Mouse (Mus musculus) midbrain, embryonic 14.5 days (tissue): Measurements from ENCODE around the gene Cacna2d1. TPM values are rescaled to one million over a fixed set of nuclear protein-coding genes. Genes with fewer than 3 reads are reported as not detected.

Experiments
- ATAC-seq: fragments of 200-750 bp; cut with Nextera tagmentation; 2 replicates; pipeline ENCODE4 v1.8.0; 2017; ENCODE audit warnings: moderate number of reproducible peaks, moderate library complexity; ENCODE audit not compliant: low FRiP score, low TSS enrichment
- DNase-seq: peaks from one replicate; pipeline ENCODE4 v3.0.0-alpha.2; 2015
- H3K27ac ChIP-seq: fragments of 300-500 bp; sonication (generic); replicated peaks from 2 replicates; pipeline ENCODE4 v1.5.1; 2014; ENCODE audit warnings: mild to moderate bottlenecking, low read depth, low read length, moderate library complexity
- H3K27me3 ChIP-seq: fragments of 300-500 bp; sonication (generic); 2 replicates; pipeline ENCODE4 v1.6.1; 2014; ENCODE audit warnings: low read length, control low read depth, mixed read lengths; ENCODE audit not compliant: control insufficient read depth, insufficient read depth
- H3K36me3 ChIP-seq: fragments of 300-500 bp; sonication (generic); 2 replicates; pipeline ENCODE4 v1.6.1; 2014; ENCODE audit warnings: low read length, control low read depth; ENCODE audit not compliant: control insufficient read depth, insufficient read depth
- H3K4me1 ChIP-seq: fragments of 300-500 bp; sonication (generic); 2 replicates; pipeline ENCODE4 v1.6.1; 2014; ENCODE audit warnings: mild to moderate bottlenecking, antibody characterized with exemption, low read length, control low read depth; ENCODE audit not compliant: control insufficient read depth, insufficient read depth
- H3K4me2 ChIP-seq: fragments of 300-500 bp; sonication (generic); 2 replicates; pipeline ENCODE4 v1.6.1; 2014; ENCODE audit warnings: mild to moderate bottlenecking, low read length, moderate library complexity
- H3K4me3 ChIP-seq: fragments of 300-500 bp; sonication (generic); replicated peaks from 2 replicates; pipeline ENCODE4 v1.5.1; 2014; ENCODE audit warnings: low read depth, low read length
- H3K9ac ChIP-seq: fragments of 300-500 bp; sonication (generic); replicated peaks from 2 replicates; pipeline ENCODE4 v1.6.1; 2014; ENCODE audit warnings: mild to moderate bottlenecking, low read length, moderate library complexity
- H3K9me3 ChIP-seq: fragments of 300-500 bp; sonication (generic); 2 replicates; pipeline ENCODE4 v1.6.1; 2016; ENCODE audit warnings: low read length, control low read depth, mixed read lengths; ENCODE audit not compliant: control insufficient read depth
- WGBS: fragments of 180-500 bp; shearing (Covaris S2); extraction: QIAGEN DNeasy Blood & Tissue Kit; methylation state at CpG from one replicate; pipeline ENCODE4 v1.1.7; 2014; 5-methylcytosine and 5-hydroxymethylcytosine counted together
- polyA plus RNA-seq: library from polyadenylated mRNA; unstranded; fragments of >200 nt; fragmentation: Nextera tagmentation; extraction: Ambion mirVana; gene quantifications from 2 replicates; pipeline ENCODE4 v1.2.1, GENCODE M21; 2014

Gene Cacna2d1
- polyA plus RNA-seq, 1 experiment from 2014 or later = 52.9 TPM

GRCm38 (mm10) chr5:16087995-16088394, 153.5 kb downstream of the Cacna2d1 start:
- Histone ChIP-seq H3K9ac (no peak overlapping the region), H3K4me1 (peaks cover 20% of the 10 kb centered on the region; the same call in 1 of the 2 replicates), H3K27ac (peak overlapping the region; percentile 68), H3K4me3 (no peak overlapping the region), H3K36me3 (no peaks in the 10 kb centered on the region), H3K4me2 (no peak overlapping the region), H3K9me3 (no peaks in the 10 kb centered on the region), H3K27me3 (no peaks in the 10 kb centered on the region)
- 26% methylated on average over 2 of the region's 2 CpGs for WGBS
- peak; percentile 65 for ATAC-seq
- DNase-seq = peak; percentile 57

DNA sequence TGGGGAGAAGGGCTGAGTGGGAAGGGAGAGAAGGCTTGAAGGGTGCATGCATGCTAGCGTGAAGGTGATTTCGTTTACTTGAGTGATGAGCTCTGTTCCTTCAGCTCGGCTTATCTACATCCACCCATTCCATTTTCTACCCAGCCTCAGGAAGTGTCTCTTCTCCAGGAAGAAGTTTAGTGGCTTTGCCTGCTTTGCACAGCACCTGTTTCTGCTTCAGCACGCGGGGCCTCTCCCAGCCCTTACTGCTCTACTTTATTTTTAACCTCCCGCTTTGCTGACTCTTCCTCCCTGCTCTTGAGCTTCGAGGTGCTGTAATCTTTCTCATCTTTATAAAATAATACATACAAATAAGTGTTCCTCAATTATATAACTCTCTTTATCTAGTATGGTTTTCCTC, 158.0 kb downstream of the Cacna2d1 start:
- no peak for ATAC-seq

GRCm38 (mm10) chr5:16093071-16093693, 158.7 kb downstream of the Cacna2d1 start:
- DNase-seq = no peak
- Histone ChIP-seq H3K9me3 (no peaks in the 10 kb centered on the region), H3K4me1 (0 out of 2 replicates have a peak, but pooled peaks cover 8% of the 10 kb centered on the region), H3K4me3 (no peak overlapping the region), H3K36me3 (no peaks in the 10 kb centered on the region), H3K27me3 (no peaks in the 10 kb centered on the region), H3K9ac (no peak overlapping the region), H3K27ac (no peak overlapping the region; the same call in 1 of the 2 replicates), H3K4me2 (no peak overlapping the region)
- ATAC-seq = 0 out of 2 replicates have a peak, but pooled peaks have one; percentile 40
- 83% methylated on average over 11 of the region's 11 CpGs for WGBS

More for the DNA sequence above, 158.0 kb downstream of the Cacna2d1 start:
- Histone ChIP-seq H3K27me3 (no peaks in the 10 kb centered on the region), H3K9me3 (no peaks in the 10 kb centered on the region), H3K9ac (no peak overlapping the region), H3K4me1 (peaks cover 11% of the 10 kb centered on the region; the same call in 1 of the 2 replicates), H3K27ac (no peak overlapping the region; the same call in 1 of the 2 replicates), H3K4me2 (no peak overlapping the region), H3K4me3 (no peak overlapping the region), H3K36me3 (no peaks in the 10 kb centered on the region)
- WGBS = 90% methylated on average over 7 of the region's 7 CpGs
- DNase-seq = no peak

DNA sequence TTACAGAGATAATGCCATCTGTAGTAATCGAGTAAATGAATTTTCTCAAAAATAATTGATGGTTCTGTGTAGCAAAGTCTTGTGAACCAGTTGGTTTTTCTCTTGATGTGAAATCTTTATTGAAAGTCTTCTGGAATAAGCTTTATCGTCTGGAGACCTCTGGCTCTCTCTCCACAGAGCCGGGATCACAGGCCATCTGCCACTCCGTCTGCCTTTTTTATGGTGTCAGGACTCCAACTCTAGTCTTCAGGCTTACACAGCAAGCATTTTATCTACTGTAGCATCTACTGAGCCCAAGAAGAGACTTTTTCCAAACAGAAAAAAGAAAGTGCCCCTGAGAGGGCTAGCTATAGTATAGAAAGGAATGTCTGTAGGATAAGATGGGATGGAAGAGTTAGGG, 160.9 kb downstream of the Cacna2d1 start:
- Histone ChIP-seq H3K4me3 (no peak overlapping the region), H3K4me2 (no peak overlapping the region), H3K9me3 (no peaks in the 10 kb centered on the region), H3K4me1 (no peaks in the 10 kb centered on the region), H3K9ac (no peak overlapping the region), H3K36me3 (no peaks in the 10 kb centered on the region), H3K27ac (no peak overlapping the region), H3K27me3 (no peaks in the 10 kb centered on the region)
- DNase-seq (no peak), ATAC-seq (no peak)
- 59% methylated on average over 4 of the region's 4 CpGs for WGBS

DNA sequence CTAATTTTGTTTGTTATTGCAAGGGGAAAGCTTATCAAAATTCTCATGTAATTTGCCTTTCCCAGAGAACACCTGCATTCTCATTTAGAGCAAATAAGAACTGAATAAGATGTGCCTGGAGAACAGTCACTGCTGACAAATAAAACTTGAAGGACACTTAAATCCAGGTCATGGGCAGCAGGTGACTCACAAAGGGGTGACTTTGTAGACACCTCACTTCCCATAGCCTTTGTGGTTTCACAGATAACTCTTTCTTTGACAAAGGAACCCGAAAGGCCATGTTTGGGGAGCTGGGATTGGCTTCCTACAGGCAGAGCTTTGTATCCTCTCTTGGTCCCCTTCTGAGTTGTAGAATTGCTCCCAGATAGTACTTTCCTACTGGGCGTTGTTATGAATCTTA, 164.3 kb downstream of the Cacna2d1 start:
- Histone ChIP-seq H3K4me2 (no peak overlapping the region), H3K27ac (no peak overlapping the region), H3K36me3 (no peaks in the 10 kb centered on the region), H3K4me3 (no peak overlapping the region), H3K9me3 (no peaks in the 10 kb centered on the region), H3K4me1 (no peaks in the 10 kb centered on the region), H3K27me3 (no peaks in the 10 kb centered on the region), H3K9ac (no peak overlapping the region)
- ATAC-seq (no peak), DNase-seq (no peak)
- 72% methylated on average over 2 of the region's 2 CpGs for WGBS

DNA sequence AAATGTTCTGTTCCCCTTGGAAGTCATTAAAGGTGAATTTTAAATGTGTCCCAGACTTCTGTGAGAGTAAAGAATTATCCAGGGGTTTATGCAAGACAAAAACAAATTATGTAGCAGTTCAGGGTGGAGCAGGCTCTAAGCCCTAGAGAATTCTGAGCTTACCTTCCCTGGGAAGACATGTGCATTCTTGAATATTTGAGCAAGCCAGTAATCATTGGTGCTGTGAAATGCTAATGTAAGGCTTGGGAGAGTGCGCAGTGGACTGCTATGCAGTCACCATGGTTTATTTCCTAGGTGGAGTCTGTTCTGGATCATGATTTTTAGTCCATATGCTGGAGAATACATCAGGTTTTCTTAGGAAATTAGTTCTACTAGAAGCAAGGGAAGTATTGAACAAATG, 167.3 kb downstream of the Cacna2d1 start:
- Histone ChIP-seq H3K4me2 (no peak overlapping the region), H3K27me3 (no peaks in the 10 kb centered on the region), H3K4me1 (peaks cover 9% of the 10 kb centered on the region; the same call in 1 of the 2 replicates), H3K9me3 (no peaks in the 10 kb centered on the region), H3K36me3 (no peaks in the 10 kb centered on the region), H3K9ac (no peak overlapping the region), H3K27ac (no peak overlapping the region), H3K4me3 (no peak overlapping the region)
- 63% methylated on average over 1 of the region's 1 CpGs for WGBS
- DNase-seq (no peak), ATAC-seq (no peak)

- Histone ChIP-seq H3K27me3 (no peaks in the 10 kb centered on the region), H3K4me3 (no peak overlapping the region), H3K27ac (no peak overlapping the region), H3K4me2 (no peak overlapping the region), H3K4me1 (peaks cover 9% of the 10 kb centered on the region; the same call in 1 of the 2 replicates), H3K9me3 (no peaks in the 10 kb centered on the region), H3K36me3 (no peaks in the 10 kb centered on the region), H3K9ac (no peak overlapping the region)
- DNase-seq (no peak), ATAC-seq (no peak)
- 39% methylated on average over 2 of the region's 2 CpGs for WGBS
Observed at GRCm38 (mm10) chr5:16105701-16106100, 171.2 kb downstream of the Cacna2d1 start.

GRCm38 (mm10) chr5:16110643-16111042, 176.2 kb downstream of the Cacna2d1 start:
- ATAC-seq (no peak), DNase-seq (no peak)
- no peak overlapping the region for H3K4me2 ChIP-seq
- H3K27ac ChIP-seq = no peak overlapping the region
- H3K4me3 ChIP-seq = no peak overlapping the region
- no peaks in the 10 kb centered on the region for H3K27me3 ChIP-seq
- peaks cover 5% of the 10 kb centered on the region; the same call in 1 of the 2 replicates for H3K4me1 ChIP-seq
- no peaks in the 10 kb centered on the region for H3K9me3 ChIP-seq
- WGBS = 52% methylated on average over 1 of the region's 1 CpGs
- no peak overlapping the region for H3K9ac ChIP-seq
- no peaks in the 10 kb centered on the region for H3K36me3 ChIP-seq

DNA sequence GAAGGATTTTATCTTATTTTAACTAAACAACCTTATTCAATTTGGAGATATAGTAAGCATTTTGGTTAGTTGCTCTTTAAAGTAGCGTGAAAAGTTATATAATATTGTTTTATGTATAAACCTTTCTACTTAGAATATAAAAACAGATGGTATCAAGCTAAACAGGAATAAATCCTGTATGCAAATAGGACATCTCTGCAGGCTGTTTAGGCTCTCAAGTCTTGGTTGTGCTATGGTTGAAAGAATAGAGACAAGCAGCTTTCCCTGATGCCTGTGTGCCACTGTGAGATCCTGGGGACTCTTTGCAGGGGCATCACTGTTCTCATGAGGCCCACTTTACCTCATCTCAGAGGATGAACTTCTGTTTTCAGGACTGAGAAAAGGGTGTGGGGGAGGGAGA, 179.4 kb downstream of the Cacna2d1 start:
- Histone ChIP-seq H3K36me3 (no peaks in the 10 kb centered on the region), H3K4me1 (peaks cover 6% of the 10 kb centered on the region; the same call in 1 of the 2 replicates), H3K9ac (no peak overlapping the region), H3K27ac (no peak overlapping the region), H3K27me3 (no peaks in the 10 kb centered on the region), H3K4me3 (no peak overlapping the region), H3K9me3 (no peaks in the 10 kb centered on the region), H3K4me2 (no peak overlapping the region)
- whole genome bisulfite sequencing = 76% methylated on average over 1 of the region's 1 CpGs
- DNase-seq (no peak), ATAC-seq (no peak)
